Mouse (Mus musculus) myocyte (in vitro differentiated cells): ENCODE measurements around the gene Col13a1.

ENCODE experiments used
- CEBPB ChIP-seq: IDR thresholded peaks from 2 replicates; pipeline ENCODE4 v1.6.1; 2011; ENCODE audit warnings: mild to moderate bottlenecking, moderate library complexity; ENCODE audit not compliant: poor library complexity, insufficient read depth, severe bottlenecking
- E2F4 ChIP-seq: IDR thresholded peaks from one replicate; pipeline ENCODE4 v1.6.1; 2011; ENCODE audit warnings: mild to moderate bottlenecking, control low read depth, moderate library complexity; ENCODE audit not compliant: insufficient read depth
- MAX ChIP-seq: IDR thresholded peaks from one replicate; pipeline ENCODE4 v1.6.1; 2011; ENCODE audit warnings: low read depth, mild to moderate bottlenecking, control low read depth
- MYOD1 ChIP-seq, 3 experiments: IDR thresholded peaks; one replicate each; pipeline ENCODE4 v1.6.1; 2011; ENCODE audit warnings: control low read depth in 2 of 3, low read depth in 2 of 3, mild to moderate bottlenecking in 2 of 3, moderate library complexity in 1 of 3; ENCODE audit not compliant: insufficient read length in 2 of 3, control insufficient read depth in 1 of 3
- MYOG ChIP-seq, 3 experiments: IDR thresholded peaks; one replicate each; pipeline ENCODE4 v1.6.1; 2011; ENCODE audit warnings: control low read depth in 2 of 3, low read depth in 2 of 3, mild to moderate bottlenecking in 2 of 3; ENCODE audit not compliant: insufficient read length in 2 of 3, control insufficient read depth in 1 of 3, insufficient read depth in 1 of 3
- POLR2A ChIP-seq: IDR thresholded peaks from one replicate; pipeline ENCODE4 v1.6.1; 2011; ENCODE audit warnings: low read depth, mild to moderate bottlenecking, control low read depth, moderate library complexity; ENCODE audit not compliant: insufficient read length
- POLR2AphosphoS2 ChIP-seq: IDR thresholded peaks from one replicate; pipeline ENCODE4 v1.6.1; 2011; ENCODE audit warnings: low read depth, control low read depth; ENCODE audit not compliant: insufficient read length
- REST ChIP-seq: IDR thresholded peaks from one replicate; pipeline ENCODE4 v1.6.1; 2011; ENCODE audit warnings: mild to moderate bottlenecking, control low read depth, moderate library complexity; ENCODE audit not compliant: insufficient read depth, insufficient read length
- TCF12 ChIP-seq: IDR thresholded peaks from one replicate; pipeline ENCODE4 v1.6.1; 2011; ENCODE audit warnings: mild to moderate bottlenecking, control low read depth; ENCODE audit not compliant: poor library complexity, insufficient read depth, severe bottlenecking
- TCF3 ChIP-seq: IDR thresholded peaks from one replicate; pipeline ENCODE4 v1.6.1; 2011; ENCODE audit warnings: low read depth, control low read depth; ENCODE audit not compliant: insufficient read length
- USF1 ChIP-seq: IDR thresholded peaks from one replicate; pipeline ENCODE4 v1.6.1; 2011; ENCODE audit warnings: low read depth, mild to moderate bottlenecking, control low read depth, moderate library complexity

- TF ChIP-seq E2F4, result no peak
- TF ChIP-seq POLR2A, result no peak
- no peak for TF ChIP-seq MYOD1 (IDR thresholded peaks at IDR 0.05; ENCODE audit: control insufficient read depth in 1 of 3, insufficient read length in 2 of 3, low read depth in 2 of 3)
- TF ChIP-seq TCF12, result no peak
- no peak for TF ChIP-seq USF1
- no peak for TF ChIP-seq MYOG (IDR thresholded peaks at IDR 0.05; ENCODE audit: control insufficient read depth in 1 of 3, insufficient read depth in 1 of 3, insufficient read length in 2 of 3, low read depth in 2 of 3)
- no peak for TF ChIP-seq POLR2AphosphoS2
- no peak for TF ChIP-seq CEBPB
- no peak for TF ChIP-seq REST
- no peak for TF ChIP-seq MAX
- no peak for TF ChIP-seq TCF3
Measured at GRCm38 (mm10) chr10:61974581-61974980, 4.3 kb downstream of the Col13a1 start.
